Mouse (Mus musculus): ENCODE results near the gene Chtf18.

DNA sequence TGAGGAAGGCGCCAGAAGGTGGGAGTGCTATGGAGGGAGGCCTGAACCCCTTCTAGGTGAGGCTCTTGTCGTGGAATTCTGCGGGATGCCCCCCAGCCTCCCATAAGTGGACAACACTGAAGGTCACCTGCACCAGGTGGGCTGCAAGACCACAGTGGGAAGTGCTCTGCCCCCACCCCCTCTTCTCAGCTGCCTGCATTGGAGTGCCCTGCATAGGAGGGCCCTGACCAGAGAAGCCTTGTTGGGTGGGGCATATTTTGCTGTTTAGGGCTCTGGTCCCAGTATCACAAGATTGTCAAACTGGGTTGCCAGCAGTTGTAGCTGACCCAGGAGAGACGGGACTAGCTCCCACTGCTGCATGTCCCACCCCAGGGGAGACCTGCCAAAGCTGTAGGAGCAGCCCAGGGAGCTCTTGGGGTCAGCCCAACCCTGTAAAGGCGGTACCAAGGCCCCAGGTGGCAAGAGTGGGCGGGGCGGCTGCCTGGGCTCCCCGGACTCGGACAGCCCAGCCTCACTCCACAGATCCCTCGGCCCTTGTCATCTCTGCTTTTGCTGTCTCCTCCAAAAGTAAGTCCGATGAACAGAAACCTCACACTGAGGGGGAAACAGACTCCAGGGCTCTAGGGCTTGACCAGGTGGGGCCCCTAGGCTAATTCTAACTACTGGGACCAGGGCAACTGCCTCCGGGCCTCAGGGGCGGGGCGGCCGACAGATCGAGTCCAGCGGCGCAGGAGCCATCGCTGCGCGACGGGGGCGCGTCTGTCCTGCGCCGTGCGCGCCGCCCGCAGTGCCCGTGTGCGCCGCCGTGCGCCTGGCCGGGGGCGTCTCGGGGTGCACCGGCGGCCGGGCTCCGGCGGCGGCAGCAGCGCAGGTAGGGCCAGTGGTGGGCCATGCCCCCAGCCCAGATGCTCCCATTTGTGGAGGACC lies 10.2 kb downstream of the Chtf18 start, which contains the start of gene Gng13:
- TF ChIP-seq CTCF (conservative IDR thresholded peaks at IDR 0.05 in 1 of 2, IDR thresholded peaks at IDR 0.05 in 1 of 2; ENCODE audit: low read depth in 2 of 2, low read length in 2 of 2) (no peak), RCOR1 (conservative IDR thresholded peaks at IDR 0.05; ENCODE audit: low read depth, low read length) (no peak), CHD2 (IDR thresholded peaks at IDR 0.05; ENCODE audit: low read length) (no peak), ZKSCAN1 (IDR thresholded peaks at IDR 0.05; ENCODE audit: borderline replicate concordance, low read depth, low read length) (no peak), HCFC1 (IDR thresholded peaks at IDR 0.05; ENCODE audit: low read depth, low read length) (no peak)

Measured in CH12.LX (cell line).